Mouse (Mus musculus) cerebellum, adult 9-11 months (tissue): Measurements from ENCODE around the gene Usp10.

Source experiments
- DNase-seq: peaks from one replicate; pipeline ENCODE4 v3.0.0; 2022

Usp10 gene

DNA sequence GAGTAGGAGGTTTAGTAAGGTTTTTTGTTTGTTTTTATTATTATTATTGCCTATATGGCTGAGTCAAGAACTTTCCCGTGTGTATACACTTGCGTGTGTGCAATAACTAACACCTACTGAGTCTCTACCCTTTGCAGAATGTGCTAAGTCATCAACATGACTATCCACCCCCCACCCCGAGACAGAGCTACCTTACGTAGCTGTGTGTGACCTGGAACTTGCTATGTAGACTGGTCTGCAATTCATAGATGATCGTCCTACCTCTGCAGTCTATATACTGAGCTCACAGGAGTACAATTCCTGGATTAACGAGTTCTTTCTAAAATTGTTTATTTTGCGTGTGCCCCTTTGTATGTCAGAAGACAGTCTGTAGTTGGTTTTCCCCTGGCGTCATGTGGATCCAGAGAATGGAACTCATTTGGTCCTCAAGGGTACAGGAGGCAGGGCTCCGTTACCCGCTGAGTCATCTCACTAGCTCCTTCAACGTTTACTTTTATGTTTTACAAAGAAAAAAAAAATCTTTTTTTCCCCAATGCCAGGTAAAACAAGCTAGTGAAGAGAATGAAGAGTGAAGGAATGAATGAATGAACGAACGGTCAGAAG, at the start of gene Usp10:
Usp10 (plus strand) TSS at position 417 of the 603 bp plus-strand sequence.
- DNase-seq = peak; percentile 43

DNA sequence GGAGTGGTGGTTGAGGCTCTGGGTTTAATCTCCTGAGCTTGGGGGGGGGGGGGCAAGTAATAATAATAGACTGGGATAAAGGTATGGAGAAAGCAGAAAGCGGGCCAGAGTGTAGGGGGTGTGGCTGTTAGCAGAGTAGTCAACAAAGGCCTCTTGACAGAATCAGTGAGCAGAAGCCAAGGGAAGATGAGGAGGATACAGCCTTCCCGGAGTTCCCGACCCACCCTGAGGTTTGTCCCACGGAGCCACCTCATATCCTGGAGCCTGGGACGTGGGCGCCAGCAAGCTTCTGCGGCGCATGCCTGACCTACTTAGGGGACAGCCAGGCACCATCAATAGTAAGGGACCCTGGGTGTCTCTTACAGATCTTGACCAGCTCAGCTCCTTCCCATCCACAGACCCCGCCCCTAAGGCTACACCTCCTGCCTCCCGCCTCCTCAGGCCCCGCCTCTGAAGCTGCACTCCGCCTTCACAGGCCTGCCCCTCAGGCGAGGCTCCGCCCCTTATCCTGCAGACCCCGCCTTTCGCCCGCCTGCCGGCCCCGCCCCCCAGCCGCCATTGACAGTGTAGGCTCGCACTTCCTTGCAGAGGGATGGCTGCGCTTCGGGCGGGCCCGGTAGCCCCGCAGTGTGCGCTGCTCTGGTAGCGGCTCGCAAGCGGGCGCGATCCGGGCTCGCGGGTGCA, 48.3 kb upstream of the Usp10 start, which contains the start of gene Klhl36:
Klhl36 (plus strand) TSS at position 561 of the 684 bp plus-strand sequence.
- DNase-seq = peak; percentile 97

DNA sequence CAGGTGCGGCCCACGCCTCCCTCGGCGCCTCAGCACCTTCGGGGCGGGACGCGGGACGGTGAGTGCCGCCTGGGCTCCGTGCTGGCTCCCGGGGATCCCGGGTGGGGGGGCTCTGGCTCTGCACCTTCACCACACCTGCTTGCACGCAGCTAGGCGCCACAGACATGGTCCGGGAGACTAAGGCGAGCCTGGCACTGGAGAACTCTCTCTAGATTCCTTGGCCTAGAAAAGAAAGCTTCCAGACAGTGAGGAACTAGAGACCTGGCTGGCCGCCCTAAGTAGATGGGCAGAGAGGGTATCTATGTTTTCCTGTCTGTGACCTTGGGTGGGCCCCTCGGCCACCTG, 47.8 kb upstream of the Usp10 start:
- no peak for DNase-seq

DNA sequence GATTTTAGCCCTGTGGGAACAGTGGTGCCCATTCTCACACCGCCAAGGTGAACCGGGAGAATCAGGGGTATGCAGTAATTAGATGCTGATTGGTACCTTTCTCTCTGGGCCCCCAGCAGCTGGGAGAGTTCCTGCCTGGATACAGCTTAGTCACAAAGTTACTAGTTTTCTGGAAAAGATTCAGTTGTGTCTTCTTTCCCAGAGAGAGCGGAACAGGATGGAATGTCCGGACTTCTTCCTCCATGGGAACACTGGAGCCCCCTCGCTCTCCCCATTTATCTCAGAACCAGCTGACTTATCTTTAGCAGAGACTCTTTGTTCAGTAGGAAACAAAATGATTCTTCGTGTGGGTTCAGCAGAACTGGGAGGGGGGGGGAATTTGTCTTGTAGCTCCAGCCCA, 47.4 kb upstream of the Usp10 start:
- no peak for DNase-seq

DNA sequence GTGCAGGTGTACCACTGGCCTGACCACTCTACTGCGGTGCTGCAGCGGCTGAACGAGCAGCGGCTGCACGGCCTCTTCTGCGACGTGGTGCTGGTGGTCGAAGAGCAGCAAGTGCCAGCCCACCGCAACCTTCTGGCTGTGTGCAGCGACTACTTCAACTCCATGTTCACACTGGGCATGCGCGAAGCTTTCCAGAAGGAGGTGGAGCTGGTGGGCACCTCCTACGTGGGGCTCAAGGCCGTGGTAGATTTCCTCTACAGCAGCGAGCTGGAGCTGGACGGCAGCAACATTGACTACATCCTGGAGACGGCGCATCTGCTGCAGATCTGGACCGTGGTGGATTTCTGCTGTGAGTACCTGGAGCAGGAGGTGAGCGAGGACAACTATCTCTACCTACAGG, 40.5 kb upstream of the Usp10 start:
- DNase-seq = no peak

DNA sequence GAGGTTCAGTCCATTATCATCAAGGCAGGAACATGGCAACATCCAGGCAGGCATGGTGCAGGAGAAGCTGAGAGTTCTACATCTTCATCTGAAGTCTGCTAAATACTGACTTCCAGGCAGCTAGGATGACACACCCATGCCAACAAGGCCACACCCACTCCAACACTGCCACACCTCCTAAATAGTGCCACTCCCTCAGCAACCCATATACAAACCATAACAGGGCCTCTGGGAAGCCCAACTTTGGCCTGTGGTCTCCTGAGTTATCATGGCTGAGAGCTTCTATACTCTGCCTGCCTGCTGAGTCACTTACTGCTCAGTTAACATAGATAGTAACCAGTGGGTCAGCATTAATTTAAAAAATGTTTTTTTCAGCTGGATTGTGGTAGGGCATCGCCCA, 37.0 kb upstream of the Usp10 start:
- DNase-seq = no peak

DNA sequence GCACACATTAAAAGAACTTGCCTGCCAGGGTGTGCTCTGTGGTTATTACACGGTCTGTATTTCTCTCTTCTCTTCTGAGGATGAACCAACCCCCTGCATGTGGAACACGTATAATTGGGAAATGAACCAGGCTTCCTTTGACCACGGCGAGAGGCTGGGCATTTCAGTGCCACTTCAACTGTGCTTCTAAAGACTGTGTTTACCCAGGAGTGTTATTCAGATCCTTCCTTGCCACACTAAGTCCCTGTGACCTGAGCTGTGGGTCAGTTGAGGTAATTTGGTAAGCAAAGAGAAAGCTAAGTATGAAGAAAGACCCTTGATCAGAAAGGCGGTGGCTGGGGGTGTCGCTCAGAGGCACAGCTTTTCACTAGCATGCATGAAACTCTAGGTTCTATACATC, 28.9 kb upstream of the Usp10 start:
- DNase-seq = no peak

DNA sequence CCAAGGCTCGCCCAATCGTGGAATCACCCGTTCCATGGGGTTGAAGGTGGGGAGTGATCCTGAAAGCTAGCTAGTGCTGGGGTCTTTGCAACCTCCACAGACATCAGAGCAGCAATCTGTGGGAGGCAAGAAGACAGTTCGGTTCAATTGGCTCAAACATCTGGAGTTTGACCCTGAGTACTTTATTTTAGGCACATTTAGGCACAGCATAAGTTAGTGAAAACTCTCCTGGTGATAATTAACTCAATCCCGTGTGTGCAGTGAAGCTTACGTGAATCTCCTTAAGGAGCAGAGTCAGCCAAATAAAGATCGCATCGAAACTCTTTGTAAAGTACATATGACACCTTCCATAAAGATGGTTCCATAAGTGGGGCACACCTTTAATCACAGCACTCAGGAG, 28.2 kb upstream of the Usp10 start:
- no peak for DNase-seq

DNA sequence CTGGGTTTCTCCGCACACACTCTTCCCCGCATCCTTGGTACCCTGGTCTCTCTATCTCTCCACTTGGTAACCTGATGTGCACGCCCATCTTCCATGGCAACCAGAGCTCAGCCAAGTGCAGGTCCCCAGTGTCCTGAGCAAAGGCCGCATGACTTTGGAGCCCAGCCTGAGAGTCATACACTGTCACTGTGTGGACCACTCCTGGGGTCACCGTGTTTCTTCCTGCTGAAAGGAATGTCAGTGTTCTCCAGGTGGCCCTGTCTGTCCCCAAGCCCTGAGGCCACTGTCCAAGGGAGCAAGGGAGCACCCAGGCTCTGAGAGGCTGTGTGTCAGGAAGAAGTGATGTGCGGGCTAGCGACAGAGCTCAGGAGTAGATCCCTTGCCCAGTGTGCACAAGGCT, 26.9 kb upstream of the Usp10 start:
- DNase-seq = no peak

DNA sequence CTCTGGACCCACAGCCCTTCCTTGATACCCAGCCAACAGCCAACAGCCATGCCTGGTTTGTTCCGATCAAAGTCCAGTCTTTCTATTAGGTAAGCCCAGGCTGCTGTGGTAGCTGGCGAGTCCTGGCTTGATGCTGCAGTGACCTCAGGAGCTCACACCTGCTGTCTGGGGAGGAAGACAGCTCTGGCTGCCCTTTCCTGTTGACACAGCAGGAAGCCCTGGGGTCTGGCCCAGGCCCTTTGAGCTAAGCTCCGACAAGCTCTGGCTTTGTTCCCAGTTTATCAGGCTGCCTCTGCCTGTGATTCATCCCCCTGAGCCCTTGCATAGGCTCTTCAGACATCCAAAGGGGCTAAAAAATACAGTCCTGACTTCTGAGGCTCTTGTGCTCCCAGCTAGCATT, 24.5 kb upstream of the Usp10 start:
- peak; percentile 30 for DNase-seq

DNA sequence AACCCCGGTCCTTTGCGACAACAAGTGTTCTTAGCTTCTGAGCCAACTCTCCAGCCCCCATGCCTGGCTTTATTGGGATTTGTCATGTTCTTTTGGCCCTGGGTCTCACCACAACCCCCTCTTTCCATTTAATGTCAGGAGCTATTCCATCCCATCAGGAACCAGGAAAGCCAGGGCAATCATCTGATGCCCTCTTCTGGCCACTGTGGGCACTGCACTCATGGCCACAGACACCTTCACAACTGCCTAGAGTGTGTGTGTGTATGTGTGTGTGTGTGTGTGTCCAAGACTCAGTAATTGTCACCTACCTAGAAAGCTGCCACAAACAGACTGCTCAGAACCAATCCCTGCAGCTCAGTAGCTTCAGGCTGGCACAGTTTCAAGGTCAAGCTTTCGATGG, 23.0 kb upstream of the Usp10 start:
- DNase-seq = no peak

DNA sequence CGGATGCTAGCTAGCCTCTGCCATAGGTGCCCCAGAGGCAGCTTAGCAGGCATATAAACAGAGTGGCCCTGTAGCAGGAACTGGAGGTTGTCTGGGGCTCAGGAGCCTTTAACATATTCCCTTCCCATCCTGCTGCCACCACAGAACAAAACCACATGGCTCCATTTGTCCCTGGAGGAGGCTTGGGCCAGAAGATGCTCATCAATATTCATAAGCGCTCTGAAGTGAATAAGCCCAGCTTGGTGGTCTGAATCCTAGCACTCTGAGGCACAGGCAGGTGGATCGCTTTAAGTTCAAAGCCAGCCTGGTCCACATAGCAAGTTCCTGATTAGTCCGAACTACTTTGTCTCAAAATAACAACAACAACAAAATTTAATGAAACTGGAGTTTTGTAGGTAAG, 22.1 kb upstream of the Usp10 start:
- no peak for DNase-seq

DNA sequence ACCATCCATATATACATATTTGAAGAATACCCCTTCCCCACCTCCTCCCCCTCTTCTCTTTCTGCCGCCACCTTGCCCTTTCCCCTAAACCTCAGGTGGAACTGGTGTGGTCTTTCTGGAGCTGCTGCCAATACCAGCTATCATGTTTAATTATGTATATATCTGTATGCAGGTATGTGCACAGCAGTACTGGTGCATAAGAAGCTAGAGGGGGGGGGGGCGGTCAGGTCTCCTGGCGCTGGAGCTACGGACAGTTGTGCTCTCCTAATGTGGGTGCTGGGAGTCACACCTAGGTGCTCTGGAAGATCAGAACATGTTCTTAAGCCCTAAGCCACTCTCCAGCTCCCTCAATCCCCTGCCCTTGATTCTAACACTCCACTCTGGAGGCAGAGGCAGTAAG, 13.1 kb upstream of the Usp10 start:
- no peak for DNase-seq

DNA sequence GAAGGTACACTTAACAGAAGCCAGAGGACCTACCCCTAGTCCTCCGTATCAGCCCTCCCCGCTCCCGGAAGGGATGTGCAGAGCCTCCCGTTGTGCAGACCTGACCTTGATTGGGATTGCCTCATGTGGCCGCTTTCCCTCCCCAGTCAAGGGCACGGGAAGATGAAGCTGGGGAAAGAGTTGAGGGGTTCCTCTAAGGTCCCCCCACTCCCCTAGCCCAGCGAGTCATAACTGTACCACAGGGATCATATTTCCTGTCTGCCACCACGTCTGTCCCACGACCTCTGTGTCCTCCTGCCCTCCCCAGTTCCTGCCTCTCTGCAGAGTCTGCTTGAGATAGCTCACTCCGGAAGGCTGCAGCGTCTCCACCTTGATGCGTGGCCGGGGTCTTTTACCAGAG, 12.2 kb upstream of the Usp10 start:
- DNase-seq = no peak

DNA sequence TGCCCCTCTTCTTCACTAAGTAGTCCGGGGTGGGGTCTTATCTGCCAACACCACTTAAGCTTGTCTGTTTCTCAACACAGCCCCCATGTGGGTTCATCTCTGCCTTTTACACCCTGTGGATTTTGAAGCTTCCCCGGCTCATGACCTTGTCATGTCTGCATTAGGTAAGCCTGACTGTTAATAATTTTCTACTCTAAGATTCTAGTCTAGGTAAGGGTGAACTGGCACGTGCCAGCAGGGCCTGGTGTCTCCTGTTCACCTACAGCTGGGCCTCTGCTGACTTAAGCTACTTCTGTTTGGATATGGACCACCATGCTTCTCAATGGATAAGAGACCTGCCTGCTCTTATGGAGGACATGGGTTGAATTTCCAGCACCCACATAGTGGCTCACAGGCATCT, 8.8 kb upstream of the Usp10 start:
- no peak for DNase-seq

DNA sequence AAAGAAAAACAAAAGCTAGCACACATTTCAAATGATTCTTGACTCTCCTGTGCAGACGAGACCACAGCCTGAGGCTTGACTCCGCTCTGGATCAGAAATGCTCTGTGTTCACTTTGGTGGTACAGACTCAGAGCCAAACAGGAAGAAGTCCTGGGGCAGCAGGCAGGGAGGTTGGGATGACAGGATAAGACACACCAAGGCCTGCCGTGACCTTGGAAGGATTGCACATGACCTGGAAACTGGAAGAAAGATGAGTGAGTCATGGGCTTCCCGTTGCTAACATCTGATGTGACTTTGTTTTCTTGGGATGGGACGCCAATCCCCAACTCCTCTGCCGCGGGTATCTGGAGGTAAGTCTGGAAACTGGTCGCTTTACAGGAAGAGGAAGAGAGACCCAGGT, 8.2 kb upstream of the Usp10 start:
- DNase-seq = no peak

DNA sequence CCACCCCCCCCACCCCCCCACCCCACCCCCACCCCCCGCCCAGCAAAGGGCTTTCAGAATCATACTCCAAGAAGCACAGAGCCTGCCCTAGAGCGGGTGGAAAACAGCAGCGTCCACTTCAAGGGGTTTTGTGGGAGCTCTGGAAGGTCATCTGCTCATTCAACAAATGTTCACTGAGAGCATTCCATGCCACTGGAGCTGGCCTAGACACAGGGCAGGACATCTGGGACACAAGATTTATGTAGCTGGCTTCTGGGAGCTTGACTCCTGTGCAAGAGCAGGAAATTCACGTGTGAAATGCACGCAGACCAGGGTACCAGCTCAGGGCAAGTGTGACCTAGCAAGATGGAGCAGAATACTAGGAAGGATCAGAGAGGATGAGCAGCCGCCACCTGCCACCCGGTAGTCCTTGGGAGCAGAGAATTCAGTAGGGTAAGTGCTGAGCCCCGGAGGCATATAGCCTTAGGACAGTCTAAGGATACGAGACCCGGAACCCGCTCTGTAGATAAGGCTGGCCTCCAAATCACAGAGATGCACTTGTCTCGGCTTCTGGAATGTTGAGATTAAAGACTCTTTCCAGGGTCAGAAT, 5.7 kb upstream of the Usp10 start:
- DNase-seq = no peak

DNA sequence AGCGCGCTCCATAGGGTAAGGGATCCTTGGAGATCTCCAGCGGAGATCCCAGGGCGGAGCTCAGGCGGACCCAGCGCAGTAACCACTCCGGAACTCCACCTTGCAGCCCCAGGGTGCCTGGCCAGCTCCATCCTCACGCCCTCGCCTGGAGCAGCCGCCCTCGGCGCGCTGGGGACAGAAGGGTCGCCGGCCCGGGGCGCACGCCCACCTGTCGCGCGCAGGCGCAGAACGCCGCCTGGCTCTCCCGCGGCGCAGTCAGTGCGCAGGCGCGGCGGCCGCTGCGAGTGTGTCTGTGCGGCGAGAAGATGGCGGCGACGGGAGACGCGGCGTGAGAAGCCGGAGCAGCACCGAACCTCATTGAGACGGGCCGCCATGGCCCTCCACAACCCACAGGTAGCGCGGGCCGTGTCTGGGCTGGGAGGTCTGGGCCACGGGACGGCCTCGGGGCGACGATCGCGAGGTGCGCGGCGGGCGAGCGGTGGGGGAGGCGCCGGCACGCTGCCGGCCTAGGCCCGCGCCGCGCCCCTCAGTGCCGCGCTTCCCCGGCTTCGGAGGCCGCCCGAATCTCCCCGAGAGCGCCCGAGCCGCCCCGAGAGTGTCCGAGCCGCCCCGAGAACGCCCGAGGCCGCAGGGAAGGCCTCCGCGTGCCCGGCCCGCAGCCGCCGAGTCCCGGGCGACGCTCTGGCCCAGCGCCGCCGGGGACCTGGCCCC, 542 bp downstream of the Usp10 start, which contains the start of gene Gm20388:
Gm20388 (plus strand) TSS at position 295 of the 711 bp plus-strand sequence.
- DNase-seq = peak; percentile 93

DNA sequence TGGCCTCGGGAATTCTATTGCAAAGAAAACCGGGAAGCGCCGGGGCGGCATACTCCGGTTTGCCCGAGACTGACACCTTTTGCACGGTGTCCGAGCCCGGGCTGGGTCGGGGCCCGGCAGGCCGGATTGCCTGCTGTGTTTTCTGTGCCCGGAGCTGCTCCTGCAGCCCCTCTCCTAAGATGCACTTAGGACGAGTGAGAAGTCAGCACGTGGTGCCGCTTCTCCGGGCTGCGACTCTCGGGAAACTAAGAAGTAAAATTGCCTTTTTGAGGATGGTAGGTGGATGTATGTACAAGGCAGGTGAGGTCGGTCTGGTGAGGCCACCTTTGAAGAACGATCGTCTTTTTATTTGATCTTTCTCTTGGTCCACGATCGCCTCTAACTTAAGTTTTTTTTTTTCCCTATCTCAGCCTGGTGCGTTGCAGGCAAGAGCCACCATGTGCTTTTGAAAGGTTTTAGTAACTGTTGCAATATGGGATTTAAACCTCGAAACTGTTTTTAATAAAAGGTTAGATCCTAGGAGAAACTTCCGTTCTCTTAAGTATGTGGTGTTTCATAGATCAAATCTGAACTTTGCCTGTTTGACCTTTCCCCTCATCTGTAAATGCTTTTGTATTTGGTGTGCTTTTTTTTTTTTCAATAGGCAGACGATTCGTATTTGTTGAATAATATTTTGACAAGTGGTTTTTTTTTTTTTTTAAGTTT, 1.2 kb downstream of the Usp10 start:
- DNase-seq = no peak

DNA sequence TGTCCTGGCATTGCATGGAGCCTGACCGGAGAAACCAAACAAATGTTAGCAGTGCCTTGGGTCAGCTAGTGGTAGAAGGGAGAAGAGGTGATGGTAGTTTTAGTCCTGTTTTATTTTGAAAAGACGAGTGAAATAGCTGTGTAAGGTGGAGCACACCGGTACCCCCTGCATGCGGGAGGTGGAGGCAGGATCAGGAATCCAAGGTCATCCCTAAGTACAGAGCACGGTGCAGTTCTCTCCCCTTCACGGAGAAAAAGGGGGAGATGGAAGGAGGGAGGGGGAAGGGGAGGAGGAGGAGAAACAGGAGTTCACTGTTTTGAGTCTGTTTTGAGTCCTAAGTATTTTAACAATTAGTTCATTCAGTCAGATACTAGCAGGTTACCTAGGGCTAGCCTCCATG, 2.5 kb downstream of the Usp10 start:
- no peak for DNase-seq

DNA sequence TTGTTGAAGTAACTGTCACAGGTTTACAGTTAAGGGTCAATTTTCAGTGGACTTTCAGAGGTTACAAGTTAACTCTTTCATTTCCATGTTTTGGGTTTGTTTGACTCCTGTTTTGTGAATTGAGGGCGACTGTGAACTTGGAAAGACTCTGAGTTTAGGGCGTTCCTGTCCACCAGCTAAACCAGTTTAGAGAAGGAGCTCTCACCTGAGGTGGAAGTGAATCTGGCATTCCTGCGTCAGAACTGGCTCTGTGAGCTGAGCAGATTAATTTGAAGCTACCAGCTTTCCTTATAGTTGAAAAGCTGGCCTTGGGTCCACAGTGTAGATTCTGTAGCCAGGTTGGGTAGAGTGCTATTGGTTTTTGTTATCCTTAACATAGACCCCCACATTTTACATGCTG, 3.0 kb downstream of the Usp10 start:
- no peak for DNase-seq

DNA sequence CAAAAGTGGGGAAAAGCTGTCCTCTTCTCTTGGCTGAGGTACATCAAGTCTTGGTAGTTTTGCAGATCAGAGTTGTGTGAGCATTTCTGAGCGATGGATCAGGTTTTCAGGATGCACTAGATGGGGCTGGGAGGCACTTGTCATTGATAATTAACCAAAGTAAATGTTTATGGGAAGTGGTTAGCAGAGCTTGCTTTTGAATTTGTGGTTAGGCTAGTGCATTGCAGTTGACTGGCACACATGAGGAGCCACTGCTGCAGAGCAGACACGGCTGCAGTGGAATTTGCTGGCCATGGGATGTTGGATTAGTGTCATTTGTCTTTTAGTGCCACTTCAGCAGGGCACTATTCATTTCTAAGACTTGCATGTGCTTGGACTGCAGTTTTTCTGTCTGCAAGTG, 4.0 kb downstream of the Usp10 start:
- DNase-seq = no peak

DNA sequence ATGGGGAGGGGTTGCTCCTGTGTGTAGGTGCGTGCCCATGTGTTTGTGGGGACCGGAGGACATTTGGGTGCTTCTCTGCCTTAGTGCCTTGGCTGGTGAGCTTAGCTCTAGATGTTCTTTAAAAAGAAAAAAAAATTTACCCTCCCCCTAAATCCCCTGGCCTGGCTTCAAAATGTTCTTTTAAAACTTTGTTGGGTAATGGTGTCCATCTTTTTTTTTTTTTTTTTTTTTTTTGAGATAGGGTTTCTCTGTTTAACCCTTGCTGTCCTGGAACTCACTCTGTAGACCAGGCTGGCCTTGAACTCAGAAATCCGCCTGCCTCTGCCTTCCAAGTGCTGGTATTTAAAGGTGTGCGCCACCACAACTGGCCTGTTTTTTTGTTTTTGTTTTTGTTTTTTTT, 5.1 kb downstream of the Usp10 start:
- no peak for DNase-seq
